Mouse (Mus musculus) frontal cortex, adult (tissue): ENCODE data around the gene Rhoh.

Experiments
- ATAC-seq: cut with Nextera tagmentation; 2 replicates; pipeline ENCODE4 v1.9.2; 2017; ENCODE audit warnings: mild to moderate bottlenecking, moderate library complexity, mixed read lengths; ENCODE audit not compliant: low TSS enrichment

The Rhoh gene

GRCm38 (mm10) chr5:65929162-65929561 is 68.1 kb downstream of the Rhoh start:
- no peak for ATAC-seq

GRCm38 (mm10) chr5:65930171-65930570 is 69.2 kb downstream of the Rhoh start:
- ATAC-seq: no peak

- ATAC-seq: no peak
Measured at GRCm38 (mm10) chr5:65933258-65933657, 72.2 kb downstream of the Rhoh start.

- ATAC-seq: no peak
Measured at GRCm38 (mm10) chr5:65933764-65934163, 72.8 kb downstream of the Rhoh start.

GRCm38 (mm10) chr5:65934783-65935182 is 73.8 kb downstream of the Rhoh start, which contains the start of gene Chrna9:
Chrna9 (plus strand) TSS chr5:65934921.
- ATAC-seq: no peak

GRCm38 (mm10) chr5:65937011-65937726 is 76.2 kb downstream of the Rhoh start:
- ATAC-seq: no peak

GRCm38 (mm10) chr5:65937998-65938715 is 77.1 kb downstream of the Rhoh start:
- peak; percentile 97 for ATAC-seq

GRCm38 (mm10) chr5:65941145-65941544 is 80.1 kb downstream of the Rhoh start:
- no peak for ATAC-seq
